Mouse (Mus musculus): ENCODE measurements around the gene Clic5.

The Clic5 gene

DNA sequence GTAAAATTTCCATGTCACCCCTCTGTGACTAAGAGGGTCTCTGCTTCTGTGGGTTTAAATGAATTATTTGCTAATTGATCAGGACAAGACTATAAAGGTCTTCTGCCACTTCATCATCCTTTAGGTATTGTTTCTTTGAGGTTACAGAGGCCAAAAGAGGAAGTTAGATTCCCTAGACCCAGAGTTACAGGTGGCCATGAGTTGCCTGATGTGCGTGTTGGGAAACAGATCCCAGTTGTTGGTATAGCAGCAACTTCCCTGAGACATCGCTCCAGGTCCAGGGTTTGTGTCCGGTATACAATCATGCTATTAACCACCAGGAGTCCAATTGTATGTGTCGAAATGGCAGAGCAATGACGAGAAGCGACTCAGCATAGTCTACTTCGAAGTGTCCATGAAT, 81.7 kb downstream of the Clic5 start:
- no peak for DNase-seq (ENCODE audit: low spot score)

GRCm38 (mm10) chr17:44271426-44271825, 83.0 kb downstream of the Clic5 start:
- DNase-seq (ENCODE audit: low spot score), result no peak

DNA sequence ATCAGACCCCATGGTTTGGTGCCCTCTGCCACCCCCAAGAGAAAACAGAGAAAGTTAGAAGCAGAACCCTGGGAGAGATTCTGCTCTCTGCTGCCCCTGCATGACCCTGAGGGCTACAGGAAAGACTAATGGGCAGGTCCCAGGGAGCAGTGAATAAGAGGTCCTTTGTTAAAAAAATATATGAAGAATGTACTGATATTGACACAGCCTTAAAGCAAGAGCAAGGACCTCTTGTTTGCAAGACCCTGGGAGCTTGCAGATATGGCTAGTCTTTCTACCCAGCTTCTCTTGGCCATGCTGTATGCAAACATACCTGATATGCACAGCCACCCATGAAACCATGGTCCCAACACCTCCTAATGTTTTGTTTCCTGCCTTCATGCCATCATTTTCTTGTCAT, 86.4 kb downstream of the Clic5 start:
- no peak for DNase-seq (ENCODE audit: low spot score)

- no peak for DNase-seq (ENCODE audit: low spot score)
These were observed 99.9 kb downstream of the Clic5 start for GRCm38 (mm10) chr17:44288320-44288719.

GRCm38 (mm10) chr17:44297221-44297620, 108.8 kb downstream of the Clic5 start:
- DNase-seq (ENCODE audit: low spot score), result no peak

- no peak for DNase-seq (ENCODE audit: low spot score)
These were observed 111.9 kb downstream of the Clic5 start for GRCm38 (mm10) chr17:44300236-44300635.

- DNase-seq (ENCODE audit: low spot score), result no peak
These were observed 112.3 kb downstream of the Clic5 start for GRCm38 (mm10) chr17:44300723-44301122.

- no peak for DNase-seq (ENCODE audit: low spot score)
These were observed 112.9 kb downstream of the Clic5 start for GRCm38 (mm10) chr17:44301224-44301811.

DNA sequence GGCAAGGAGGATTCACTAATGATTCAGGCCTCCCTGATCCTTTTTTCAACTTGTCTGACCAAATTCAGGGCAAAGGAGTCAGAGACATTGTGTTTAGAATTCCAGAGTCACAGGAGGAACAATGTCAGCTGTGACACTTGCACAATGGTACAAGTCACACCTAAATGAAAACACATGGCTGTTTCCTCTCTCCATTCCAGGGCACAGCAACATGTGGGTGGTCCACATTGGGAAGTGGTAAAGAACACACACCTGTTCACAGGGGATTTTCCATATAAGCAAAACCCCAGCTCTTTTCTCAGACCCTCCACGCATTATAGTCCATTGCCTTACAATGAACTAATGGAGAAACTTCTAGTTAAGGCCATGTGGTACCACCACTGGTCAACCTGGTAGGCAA, 115.7 kb downstream of the Clic5 start:
- DNase-seq (ENCODE audit: low spot score), result no peak

DNA sequence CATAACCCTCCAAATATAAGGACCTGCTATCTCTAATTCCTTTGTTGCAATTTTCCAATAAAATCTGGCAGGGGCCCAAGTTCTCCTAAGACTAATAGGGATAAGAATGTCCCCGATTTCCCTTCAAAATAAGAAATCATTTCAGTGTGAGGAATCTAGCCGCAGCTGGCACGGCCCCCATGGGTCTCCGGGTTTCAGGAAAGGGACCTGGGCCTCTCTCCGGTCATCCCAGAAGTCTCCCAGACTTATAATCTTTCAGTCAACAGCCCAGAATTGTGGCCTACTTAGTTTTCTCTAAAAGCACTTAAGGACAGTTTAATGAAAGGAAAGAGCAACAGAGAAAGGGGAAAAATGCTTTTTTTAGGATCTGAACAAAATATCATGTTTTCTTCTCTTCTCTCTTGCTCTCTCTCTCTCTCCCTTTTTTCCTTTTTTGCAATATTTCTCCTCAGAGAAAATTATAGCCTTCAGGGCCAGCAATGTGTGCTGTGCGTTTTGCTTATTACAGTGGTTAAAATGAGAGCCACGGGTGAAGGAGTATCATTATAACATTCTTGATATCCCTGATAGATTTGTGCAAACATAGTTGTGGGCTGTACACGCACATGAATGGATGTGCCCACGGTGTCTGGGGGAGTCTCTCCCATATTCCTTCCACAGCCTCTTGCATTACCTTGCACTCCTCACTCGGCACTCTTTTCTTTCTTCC, 121.7 kb downstream of the Clic5 start:
- no peak for DNase-seq (ENCODE audit: low spot score)

GRCm38 (mm10) chr17:44325314-44325713, 136.9 kb downstream of the Clic5 start:
- no peak for DNase-seq (ENCODE audit: low spot score)

- no peak for DNase-seq (ENCODE audit: low spot score)
These were observed 139.1 kb downstream of the Clic5 start for GRCm38 (mm10) chr17:44327279-44328146.

DNA sequence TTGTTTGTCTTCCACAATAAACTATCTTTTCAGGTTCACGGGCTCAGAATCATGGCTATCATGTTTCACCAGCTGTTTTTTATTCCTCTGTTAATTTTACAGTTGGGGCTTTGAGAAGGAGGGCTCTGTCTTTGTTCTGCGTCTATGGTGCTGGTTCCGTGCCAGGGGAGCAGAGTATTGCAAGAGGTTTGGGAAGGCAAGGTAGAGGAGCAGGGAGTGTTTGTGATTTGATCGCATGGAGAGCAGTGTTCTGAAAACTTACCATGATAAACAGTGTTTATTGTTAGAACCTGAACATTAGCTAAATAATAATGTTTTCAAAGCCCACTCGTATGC, 139.7 kb downstream of the Clic5 start:
- no peak for DNase-seq (ENCODE audit: low spot score)
